Mouse (Mus musculus) left cerebral cortex, postnatal 10 days (tissue): ENCODE data around the gene Sema3d. TPM values are rescaled to one million over a fixed set of nuclear protein-coding genes. Genes with fewer than 3 reads are reported as not detected.

Experiments used
- DNase-seq, 2 experiments: peaks; one replicate each; pipeline ENCODE4 v3.0.0; 2021 to 2022; ENCODE audit warnings: low spot score in 2 of 2, mixed read lengths in 1 of 2; ENCODE audit errors: extremely low spot score in 1 of 2
- intact Hi-C: fragments of 180-260 bp; cut with DNase I; formaldehyde crosslinking; loops from one replicate; pipeline ENCODE4 v1.15.1; 2025
- total RNA-seq, 2 experiments: library from RNA; stranded (reverse); gene quantifications; 2 replicates each; pipeline ENCODE4 v1.2.3; 2021

The Sema3d gene
- total RNA-seq, 2 experiments from 2014 or later = 6.4 to 6.7 TPM

- intact Hi-C loops = loop anchor here (10.0 kb wide), 1 partner anchor 1658 kb away; no protein-coding TSS in a partner anchor
- DNase-seq = no peak
Observed at GRCm38 (mm10) chr5:12566568-12566967, 183.4 kb downstream of the Sema3d start.

GRCm38 (mm10) chr5:12574551-12574950 is 191.4 kb downstream of the Sema3d start:
- DNase-seq = no peak
- intact Hi-C loops = loop anchor here (5.0 kb wide), 1 partner anchor 823 kb away; no protein-coding TSS in a partner anchor

GRCm38 (mm10) chr5:12575262-12575661 is 192.1 kb downstream of the Sema3d start:
- DNase-seq = no peak
- intact Hi-C loops = no loop called here

- intact Hi-C loops = no loop called here
- DNase-seq = no peak
Observed at GRCm38 (mm10) chr5:12579752-12580151, 196.6 kb downstream of the Sema3d start.

GRCm38 (mm10) chr5:12582540-12582939 is 199.4 kb downstream of the Sema3d start:
- intact Hi-C loops = no loop called here
- no peak for DNase-seq

- intact Hi-C loops = no loop called here
- no peak for DNase-seq
Observed at GRCm38 (mm10) chr5:12583293-12583834, 200.2 kb downstream of the Sema3d start.

GRCm38 (mm10) chr5:12584886-12585285 is 201.7 kb downstream of the Sema3d start:
- DNase-seq = no peak
- intact Hi-C loops = no loop called here

- intact Hi-C loops = no loop called here
- DNase-seq = no peak
Observed at GRCm38 (mm10) chr5:12634227-12634980, 251.2 kb downstream of the Sema3d start.

GRCm38 (mm10) chr5:12637763-12638468 is 254.7 kb downstream of the Sema3d start:
- intact Hi-C loops = no loop called here
- no peak for DNase-seq
